Mouse (Mus musculus) adrenal gland, adult 2 months (tissue): Measurements from ENCODE around the gene Cyp17a1. TPM values are rescaled to one million over a fixed set of nuclear protein-coding genes. Genes with fewer than 3 reads are reported as not detected.
A peak's percentile ranks its signal among the peaks of the same experiment; 100 is the strongest.

ENCODE experiments used
- DNase-seq: peaks from one replicate; pipeline ENCODE4 v3.0.0; 2021
- polyA plus RNA-seq: library from polyadenylated mRNA; depleted of rRNA; stranded (reverse); fragments of >200 nt; gene quantifications from 2 replicates; pipeline ENCODE4 v1.2.3, GENCODE M21; 2012
- total RNA-seq, 2 experiments: library from RNA; stranded (reverse); gene quantifications; 2 replicates each; pipeline ENCODE4 v1.2.3; 2021

The Cyp17a1 gene
- total and polyA plus RNA-seq, 3 experiments: 0.19 to 3.0 (median 1.7) TPM

- peak; percentile 64 for DNase-seq
Observed at GRCm38 (mm10) chr19:46670691-46671090, 2.3 kb downstream of the Cyp17a1 start.

- DNase-seq: no peak
Observed at GRCm38 (mm10) chr19:46669802-46670201, 3.2 kb downstream of the Cyp17a1 start.

- peak; percentile 60 for DNase-seq
Observed at GRCm38 (mm10) chr19:46668263-46668662, 4.7 kb downstream of the Cyp17a1 start.

- DNase-seq: peak; percentile 42
Observed at GRCm38 (mm10) chr19:46667300-46667699, 5.7 kb downstream of the Cyp17a1 start.

GRCm38 (mm10) chr19:46665474-46665873 is 7.5 kb downstream of the Cyp17a1 start:
- peak; percentile 3 for DNase-seq

GRCm38 (mm10) chr19:46662784-46663183 is 10.2 kb downstream of the Cyp17a1 start:
- peak; percentile 1 for DNase-seq

GRCm38 (mm10) chr19:46662214-46662613 is 10.8 kb downstream of the Cyp17a1 start:
- DNase-seq: peak; percentile 1

- peak; percentile 8 for DNase-seq
Observed at GRCm38 (mm10) chr19:46661511-46661910, 11.5 kb downstream of the Cyp17a1 start.

- DNase-seq: no peak
Observed at GRCm38 (mm10) chr19:46658851-46659250, 14.1 kb downstream of the Cyp17a1 start.

GRCm38 (mm10) chr19:46658348-46658747 is 14.6 kb downstream of the Cyp17a1 start:
- DNase-seq: no peak

GRCm38 (mm10) chr19:46657339-46658020 is 15.5 kb downstream of the Cyp17a1 start:
- no peak for DNase-seq

GRCm38 (mm10) chr19:46656151-46656840 is 16.7 kb downstream of the Cyp17a1 start:
- DNase-seq: no peak

GRCm38 (mm10) chr19:46655626-46656025 is 17.3 kb downstream of the Cyp17a1 start:
- DNase-seq: no peak

GRCm38 (mm10) chr19:46653616-46654235 is 19.2 kb downstream of the Cyp17a1 start:
- no peak for DNase-seq

- DNase-seq: no peak
Observed at GRCm38 (mm10) chr19:46653188-46653587, 19.8 kb downstream of the Cyp17a1 start.

- DNase-seq: no peak
Observed at GRCm38 (mm10) chr19:46648565-46648964, 24.4 kb downstream of the Cyp17a1 start.

GRCm38 (mm10) chr19:46647850-46648249 is 25.1 kb downstream of the Cyp17a1 start:
- peak; percentile 61 for DNase-seq

- DNase-seq: no peak
Observed at GRCm38 (mm10) chr19:46647254-46647653, 25.7 kb downstream of the Cyp17a1 start.

GRCm38 (mm10) chr19:46646041-46646481 is 26.9 kb downstream of the Cyp17a1 start:
- peak; percentile 65 for DNase-seq

GRCm38 (mm10) chr19:46644793-46645602 is 28.0 kb downstream of the Cyp17a1 start:
- DNase-seq: peak; percentile 60

- peak; percentile 66 for DNase-seq
Observed at GRCm38 (mm10) chr19:46644343-46644792, 28.6 kb downstream of the Cyp17a1 start.

- peak; percentile 79 for DNase-seq
Observed at GRCm38 (mm10) chr19:46643236-46643635, 29.7 kb downstream of the Cyp17a1 start.
